Mouse (Mus musculus) layer of hippocampus, postnatal 25 days (tissue): ENCODE results near the gene Msi2. TPM values are rescaled to one million over a fixed set of nuclear protein-coding genes. Genes with fewer than 3 reads are reported as not detected.

Source experiments
- DNase-seq, 2 experiments: peaks; one replicate each; pipeline ENCODE4 v3.0.0; 2022; ENCODE audit warnings: mixed read lengths in 2 of 2, low spot score in 1 of 2; ENCODE audit errors: extremely low spot score in 1 of 2
- total RNA-seq, 2 experiments: library from RNA; stranded (reverse); gene quantifications; 2 replicates each; pipeline ENCODE4 v1.2.3; 2021

Gene Msi2
- total RNA-seq, 2 experiments from 2014 or later, result 89.4 to 90.0 TPM

GRCm38 (mm10) chr11:88351722-88352473 is 366.4 kb downstream of the Msi2 start:
- no peak for DNase-seq

- DNase-seq, result peak in 1 of 2 experiments; percentile 16
These were observed 369.6 kb downstream of the Msi2 start for GRCm38 (mm10) chr11:88348690-88349089.

- DNase-seq, result no peak
These were observed 370.3 kb downstream of the Msi2 start for GRCm38 (mm10) chr11:88348056-88348455.

GRCm38 (mm10) chr11:88346066-88346465 is 372.2 kb downstream of the Msi2 start:
- no peak for DNase-seq

- no peak for DNase-seq
These were observed 380.4 kb downstream of the Msi2 start for GRCm38 (mm10) chr11:88337926-88338325.

- no peak for DNase-seq
These were observed 383.4 kb downstream of the Msi2 start for GRCm38 (mm10) chr11:88334893-88335292.

- DNase-seq, result no peak
These were observed 385.9 kb downstream of the Msi2 start for GRCm38 (mm10) chr11:88332309-88332934.

- DNase-seq, result no peak
These were observed 386.6 kb downstream of the Msi2 start for GRCm38 (mm10) chr11:88331722-88332121.

- DNase-seq, result peak in 1 of 2 experiments; percentile 14
These were observed 387.5 kb downstream of the Msi2 start for GRCm38 (mm10) chr11:88330799-88331198.

GRCm38 (mm10) chr11:88328813-88329595 is 389.3 kb downstream of the Msi2 start:
- no peak for DNase-seq

GRCm38 (mm10) chr11:88327016-88327415 is 391.3 kb downstream of the Msi2 start:
- DNase-seq, result no peak

GRCm38 (mm10) chr11:88318850-88319249 is 399.5 kb downstream of the Msi2 start:
- DNase-seq, result no peak

- no peak for DNase-seq
These were observed 402.9 kb downstream of the Msi2 start for GRCm38 (mm10) chr11:88315393-88315792.

GRCm38 (mm10) chr11:88314471-88314870 is 403.8 kb downstream of the Msi2 start:
- no peak for DNase-seq

- no peak for DNase-seq
These were observed 404.8 kb downstream of the Msi2 start for GRCm38 (mm10) chr11:88313512-88313911.

GRCm38 (mm10) chr11:88311606-88312005 is 406.7 kb downstream of the Msi2 start:
- no peak for DNase-seq

- no peak for DNase-seq
These were observed 407.5 kb downstream of the Msi2 start for GRCm38 (mm10) chr11:88310773-88311172.

- no peak for DNase-seq
These were observed 409.1 kb downstream of the Msi2 start for GRCm38 (mm10) chr11:88309059-88309700.

GRCm38 (mm10) chr11:88307616-88308543 is 410.4 kb downstream of the Msi2 start:
- DNase-seq, result no peak

- DNase-seq, result no peak
These were observed 412.6 kb downstream of the Msi2 start for GRCm38 (mm10) chr11:88305759-88306158.
